Mouse (Mus musculus): ENCODE measurements around the gene Abat. TPM values are rescaled to one million over a fixed set of nuclear protein-coding genes. Genes with fewer than 3 reads are reported as not detected.
"Not testable (repeated sequence)": the region's sequence is repeated elsewhere in the genome, so short reads cannot be mapped to it uniquely, and the experiment has no call there.

The Abat gene
- total RNA-seq, 2 experiments from 2014 or later = 77.3 to 82.1 TPM

- DNase-seq = no peak
These were observed 19.7 kb downstream of the Abat start for GRCm38 (mm10) chr16:8532894-8533293.

- DNase-seq = no peak
These were observed 20.2 kb downstream of the Abat start for GRCm38 (mm10) chr16:8533477-8533876.

- DNase-seq = no peak
These were observed 21.4 kb downstream of the Abat start for GRCm38 (mm10) chr16:8534466-8535200.

- no peak for DNase-seq
These were observed 22.2 kb downstream of the Abat start for GRCm38 (mm10) chr16:8535411-8535810.

GRCm38 (mm10) chr16:8539150-8539865 lies 26.1 kb downstream of the Abat start:
- no peak for DNase-seq

- DNase-seq = peak; percentile 88 to 90
These were observed 27.7 kb downstream of the Abat start for GRCm38 (mm10) chr16:8540859-8541314.

- DNase-seq = no peak
These were observed 34.6 kb downstream of the Abat start for GRCm38 (mm10) chr16:8547836-8548235.

GRCm38 (mm10) chr16:8549506-8549905 lies 36.3 kb downstream of the Abat start:
- DNase-seq = no peak

- DNase-seq = no peak
These were observed 41.1 kb downstream of the Abat start for GRCm38 (mm10) chr16:8554351-8554750.

GRCm38 (mm10) chr16:8554751-8555150 lies 41.5 kb downstream of the Abat start:
- DNase-seq = not testable (repeated sequence)

GRCm38 (mm10) chr16:8555371-8555770 lies 42.1 kb downstream of the Abat start:
- DNase-seq = not testable (repeated sequence)

GRCm38 (mm10) chr16:8560079-8560478 lies 46.9 kb downstream of the Abat start:
- no peak for DNase-seq

GRCm38 (mm10) chr16:8561101-8561500 lies 47.9 kb downstream of the Abat start:
- not testable (repeated sequence) for DNase-seq

GRCm38 (mm10) chr16:8561856-8562255 lies 48.6 kb downstream of the Abat start:
- DNase-seq = not testable (repeated sequence)

- DNase-seq = not testable (repeated sequence)
These were observed 49.6 kb downstream of the Abat start for GRCm38 (mm10) chr16:8562827-8563226.

- DNase-seq = no peak
These were observed 51.6 kb downstream of the Abat start for GRCm38 (mm10) chr16:8564836-8565235.

GRCm38 (mm10) chr16:8565539-8565938 lies 52.3 kb downstream of the Abat start:
- no peak for DNase-seq

- DNase-seq = peak; percentile 33 to 53
These were observed 53.0 kb downstream of the Abat start for GRCm38 (mm10) chr16:8566115-8566711.

GRCm38 (mm10) chr16:8568881-8569280 lies 55.7 kb downstream of the Abat start:
- DNase-seq = no peak

GRCm38 (mm10) chr16:8570336-8570735 lies 57.1 kb downstream of the Abat start:
- no peak for DNase-seq

GRCm38 (mm10) chr16:8570901-8571615 lies 57.8 kb downstream of the Abat start:
- DNase-seq = no peak

- DNase-seq = no peak
These were observed 59.8 kb downstream of the Abat start for GRCm38 (mm10) chr16:8573041-8573440.
